Mouse (Mus musculus): Measurements from ENCODE around the gene Otub1. TPM values are rescaled to one million over a fixed set of nuclear protein-coding genes. Genes with fewer than 3 reads are reported as not detected.
A peak's percentile ranks its signal among the peaks of the same experiment; 100 is the strongest.

Otub1 gene
- polyA plus RNA-seq, 1 experiment, result 112 TPM

GRCm38 (mm10) chr19:7191639-7192038 is 14.5 kb downstream of the Otub1 start:
- H3K36me3 ChIP-seq (replicated peaks; ENCODE audit: low read length), result peaks cover 12% of the 10 kb centered on the region
- H3K9me3 ChIP-seq, result no peaks in the 10 kb centered on the region
- peaks cover 55% of the 10 kb centered on the region for H3K27me3 ChIP-seq (replicated peaks)
- H3K4me3 ChIP-seq (replicated peaks), result no peak overlapping the region
- peaks cover 33% of the 10 kb centered on the region for H3K4me1 ChIP-seq
- TF ChIP-seq FLI1 (IDR thresholded peaks at IDR 0.05; ENCODE audit: low read length), result no peak
- TF ChIP-seq GATA1 (IDR thresholded peaks at IDR 0.05; ENCODE audit: borderline replicate concordance, low read length), result no peak

- TF ChIP-seq GATA1 (IDR thresholded peaks at IDR 0.05; ENCODE audit: borderline replicate concordance, low read length) (no peak), FLI1 (IDR thresholded peaks at IDR 0.05; ENCODE audit: low read length) (no peak)
- Histone ChIP-seq H3K4me3 (replicated peaks) (no peak overlapping the region), H3K9me3 (no peaks in the 10 kb centered on the region), H3K36me3 (replicated peaks; ENCODE audit: low read length) (peaks cover 6% of the 10 kb centered on the region), H3K4me1 (peaks cover 37% of the 10 kb centered on the region), H3K27me3 (replicated peaks) (peaks cover 61% of the 10 kb centered on the region)
Observed at GRCm38 (mm10) chr19:7190986-7191385, 15.1 kb downstream of the Otub1 start.

GRCm38 (mm10) chr19:7189026-7189425 is 17.1 kb downstream of the Otub1 start:
- TF ChIP-seq FLI1 (IDR thresholded peaks at IDR 0.05; ENCODE audit: low read length) (no peak), GATA1 (IDR thresholded peaks at IDR 0.05; ENCODE audit: borderline replicate concordance, low read length) (no peak)
- Histone ChIP-seq H3K27me3 (replicated peaks) (peaks cover 75% of the 10 kb centered on the region), H3K9me3 (no peaks in the 10 kb centered on the region), H3K4me1 (peaks cover 31% of the 10 kb centered on the region), H3K36me3 (replicated peaks; ENCODE audit: low read length) (no peaks in the 10 kb centered on the region), H3K4me3 (replicated peaks) (peak overlapping the region; percentile 31)

- Histone ChIP-seq H3K4me1 (peaks cover 36% of the 10 kb centered on the region), H3K36me3 (replicated peaks; ENCODE audit: low read length) (no peaks in the 10 kb centered on the region), H3K9me3 (no peaks in the 10 kb centered on the region), H3K27me3 (replicated peaks) (peaks cover 76% of the 10 kb centered on the region), H3K4me3 (replicated peaks) (peak overlapping the region; percentile 46)
- no peak for TF ChIP-seq FLI1 (IDR thresholded peaks at IDR 0.05; ENCODE audit: low read length)
- TF ChIP-seq GATA1 (IDR thresholded peaks at IDR 0.05; ENCODE audit: borderline replicate concordance, low read length), result no peak
Observed at GRCm38 (mm10) chr19:7187157-7187556, 19.0 kb downstream of the Otub1 start.

GRCm38 (mm10) chr19:7185715-7186291 is 20.3 kb downstream of the Otub1 start:
- no peak overlapping the region for H3K4me3 ChIP-seq (replicated peaks)
- peaks cover 79% of the 10 kb centered on the region for H3K27me3 ChIP-seq (replicated peaks)
- no peaks in the 10 kb centered on the region for H3K9me3 ChIP-seq
- no peaks in the 10 kb centered on the region for H3K36me3 ChIP-seq (replicated peaks; ENCODE audit: low read length)
- no peak for TF ChIP-seq GATA1 (IDR thresholded peaks at IDR 0.05; ENCODE audit: borderline replicate concordance, low read length)
- no peak for TF ChIP-seq FLI1 (IDR thresholded peaks at IDR 0.05; ENCODE audit: low read length)
- peaks cover 31% of the 10 kb centered on the region for H3K4me1 ChIP-seq

GRCm38 (mm10) chr19:7185059-7185458 is 21.1 kb downstream of the Otub1 start:
- Histone ChIP-seq H3K36me3 (replicated peaks; ENCODE audit: low read length) (no peaks in the 10 kb centered on the region), H3K4me1 (peaks cover 26% of the 10 kb centered on the region), H3K27me3 (replicated peaks) (peaks cover 86% of the 10 kb centered on the region), H3K9me3 (no peaks in the 10 kb centered on the region), H3K4me3 (replicated peaks) (no peak overlapping the region)
- TF ChIP-seq GATA1 (IDR thresholded peaks at IDR 0.05; ENCODE audit: borderline replicate concordance, low read length) (no peak), FLI1 (IDR thresholded peaks at IDR 0.05; ENCODE audit: low read length) (no peak)

GRCm38 (mm10) chr19:7183419-7183818 is 22.7 kb downstream of the Otub1 start:
- Histone ChIP-seq H3K4me1 (peaks cover 31% of the 10 kb centered on the region), H3K4me3 (replicated peaks) (no peak overlapping the region), H3K36me3 (replicated peaks; ENCODE audit: low read length) (no peaks in the 10 kb centered on the region), H3K9me3 (no peaks in the 10 kb centered on the region), H3K27me3 (replicated peaks) (peaks cover 90% of the 10 kb centered on the region)
- TF ChIP-seq FLI1 (IDR thresholded peaks at IDR 0.05; ENCODE audit: low read length) (no peak), GATA1 (IDR thresholded peaks at IDR 0.05; ENCODE audit: borderline replicate concordance, low read length) (no peak)

GRCm38 (mm10) chr19:7182273-7182949 is 23.7 kb downstream of the Otub1 start:
- H3K4me3 ChIP-seq (replicated peaks), result no peak overlapping the region
- peaks cover 26% of the 10 kb centered on the region for H3K4me1 ChIP-seq
- no peaks in the 10 kb centered on the region for H3K36me3 ChIP-seq (replicated peaks; ENCODE audit: low read length)
- no peak for TF ChIP-seq FLI1 (IDR thresholded peaks at IDR 0.05; ENCODE audit: low read length)
- TF ChIP-seq GATA1 (IDR thresholded peaks at IDR 0.05; ENCODE audit: borderline replicate concordance, low read length), result no peak
- H3K9me3 ChIP-seq, result no peaks in the 10 kb centered on the region
- peaks cover 91% of the 10 kb centered on the region for H3K27me3 ChIP-seq (replicated peaks)

GRCm38 (mm10) chr19:7181496-7181895 is 24.6 kb downstream of the Otub1 start:
- no peak overlapping the region for H3K4me3 ChIP-seq (replicated peaks)
- H3K4me1 ChIP-seq, result peaks cover 20% of the 10 kb centered on the region
- H3K36me3 ChIP-seq (replicated peaks; ENCODE audit: low read length), result no peaks in the 10 kb centered on the region
- no peak for TF ChIP-seq GATA1 (IDR thresholded peaks at IDR 0.05; ENCODE audit: borderline replicate concordance, low read length)
- TF ChIP-seq FLI1 (IDR thresholded peaks at IDR 0.05; ENCODE audit: low read length), result no peak
- H3K9me3 ChIP-seq, result no peaks in the 10 kb centered on the region
- H3K27me3 ChIP-seq (replicated peaks), result peaks cover 91% of the 10 kb centered on the region

- no peaks in the 10 kb centered on the region for H3K36me3 ChIP-seq (replicated peaks; ENCODE audit: low read length)
- no peaks in the 10 kb centered on the region for H3K9me3 ChIP-seq
- peaks cover 91% of the 10 kb centered on the region for H3K27me3 ChIP-seq (replicated peaks)
- H3K4me3 ChIP-seq (replicated peaks), result no peak overlapping the region
- H3K4me1 ChIP-seq, result peaks cover 17% of the 10 kb centered on the region
- TF ChIP-seq FLI1 (IDR thresholded peaks at IDR 0.05; ENCODE audit: low read length) (no peak), GATA1 (IDR thresholded peaks at IDR 0.05; ENCODE audit: borderline replicate concordance, low read length) (no peak)
Observed at GRCm38 (mm10) chr19:7180756-7181405, 25.2 kb downstream of the Otub1 start.
